Mouse (Mus musculus): Measurements from ENCODE around the gene Bmp5. TPM values are rescaled to one million over a fixed set of nuclear protein-coding genes. Genes with fewer than 3 reads are reported as not detected.
"Not testable (repeated sequence)": the region's sequence is repeated elsewhere in the genome, so short reads cannot be mapped to it uniquely, and the experiment has no call there.

The Bmp5 gene
- polyA plus RNA-seq (2017; shearing (Covaris generic)): not detected

GRCm38 (mm10) chr9:75775129-75775845 is at the start of gene Bmp5:
Bmp5 (plus strand) TSS chr9:75775364.
- ATAC-seq: no peak

GRCm38 (mm10) chr9:75760075-75760474 is 15.1 kb upstream of the Bmp5 start:
- ATAC-seq: no peak

GRCm38 (mm10) chr9:75761567-75761966 is 13.6 kb upstream of the Bmp5 start:
- no peak for ATAC-seq

- ATAC-seq: no peak
Measured at GRCm38 (mm10) chr9:75762487-75762886, 12.7 kb upstream of the Bmp5 start.

GRCm38 (mm10) chr9:75764792-75765191 is 10.4 kb upstream of the Bmp5 start:
- no peak for ATAC-seq

- no peak for ATAC-seq
Measured at GRCm38 (mm10) chr9:75766521-75766920, 8.6 kb upstream of the Bmp5 start.

- ATAC-seq: no peak
Measured at GRCm38 (mm10) chr9:75769042-75769441, 6.1 kb upstream of the Bmp5 start.

GRCm38 (mm10) chr9:75776153-75776552 is 989 bp downstream of the Bmp5 start:
- no peak for ATAC-seq

- ATAC-seq: no peak
Measured at GRCm38 (mm10) chr9:75778762-75779346, 3.7 kb downstream of the Bmp5 start.

GRCm38 (mm10) chr9:75780558-75781276 is 5.6 kb downstream of the Bmp5 start:
- no peak for ATAC-seq

- ATAC-seq: no peak
Measured at GRCm38 (mm10) chr9:75781600-75781999, 6.4 kb downstream of the Bmp5 start.

- no peak for ATAC-seq
Measured at GRCm38 (mm10) chr9:75783573-75783972, 8.4 kb downstream of the Bmp5 start.

- no peak for ATAC-seq
Measured at GRCm38 (mm10) chr9:75785959-75786358, 10.8 kb downstream of the Bmp5 start.

GRCm38 (mm10) chr9:75787121-75787520 is 12.0 kb downstream of the Bmp5 start:
- ATAC-seq: no peak

GRCm38 (mm10) chr9:75789879-75790428 is 14.8 kb downstream of the Bmp5 start:
- no peak for ATAC-seq

- peak; percentile 60 for ATAC-seq
Measured at GRCm38 (mm10) chr9:75804940-75805339, 29.8 kb downstream of the Bmp5 start.

- ATAC-seq: not testable (repeated sequence)
Measured at GRCm38 (mm10) chr9:75808179-75808578, 33.0 kb downstream of the Bmp5 start.

GRCm38 (mm10) chr9:75808659-75809058 is 33.5 kb downstream of the Bmp5 start:
- no peak for ATAC-seq

GRCm38 (mm10) chr9:75815161-75815560 is 40.0 kb downstream of the Bmp5 start:
- ATAC-seq: no peak

GRCm38 (mm10) chr9:75818400-75818799 is 43.2 kb downstream of the Bmp5 start:
- ATAC-seq: no peak

GRCm38 (mm10) chr9:75832468-75832867 is 57.3 kb downstream of the Bmp5 start:
- ATAC-seq: no peak

GRCm38 (mm10) chr9:75833189-75833732 is 58.1 kb downstream of the Bmp5 start:
- no peak for ATAC-seq

GRCm38 (mm10) chr9:75839450-75839849 is 64.3 kb downstream of the Bmp5 start:
- ATAC-seq: no peak

Data from CD4-positive, CD25-positive, alpha-beta regulatory T cell, adult 4 months (primary cell).